Mouse (Mus musculus) thymus, adult 18-20 months (tissue): ENCODE measurements around the gene Irs2.

ENCODE experiments used
- DNase-seq, 2 experiments: peaks; one replicate each; pipeline ENCODE4 v3.0.0; 2022; ENCODE audit warnings: mixed read lengths in 2 of 2

The Irs2 gene

DNA sequence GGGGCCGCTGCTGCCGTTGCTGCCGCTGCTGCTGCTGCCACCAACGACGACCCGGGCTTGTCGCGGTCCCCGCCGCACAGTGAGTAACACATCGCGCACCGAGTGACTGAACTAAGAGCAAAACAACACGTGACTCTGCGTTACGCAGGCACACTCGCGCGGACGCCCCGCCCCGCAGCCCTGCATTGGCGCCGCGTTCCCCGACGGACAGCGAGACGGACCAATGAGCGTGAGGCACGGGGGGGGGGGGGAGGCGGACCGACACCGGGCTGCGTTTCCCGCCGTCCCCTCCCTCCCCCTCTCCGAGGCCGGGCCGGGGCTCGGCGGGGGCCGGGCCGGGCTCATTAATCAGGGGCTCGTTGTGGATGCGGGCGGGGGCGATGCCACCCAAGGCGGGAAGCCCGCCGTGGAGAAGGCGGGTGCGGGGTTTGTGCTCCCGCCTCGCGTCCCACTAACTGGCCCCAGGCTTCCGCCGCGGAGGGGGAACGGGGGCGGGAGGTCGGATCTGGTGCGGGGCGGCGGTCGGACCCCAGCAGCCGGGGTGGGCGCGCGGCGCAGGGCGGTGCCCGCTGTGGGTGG is 673 bp upstream of the Irs2 start:
- DNase-seq: peak; percentile 95 to 96

DNA sequence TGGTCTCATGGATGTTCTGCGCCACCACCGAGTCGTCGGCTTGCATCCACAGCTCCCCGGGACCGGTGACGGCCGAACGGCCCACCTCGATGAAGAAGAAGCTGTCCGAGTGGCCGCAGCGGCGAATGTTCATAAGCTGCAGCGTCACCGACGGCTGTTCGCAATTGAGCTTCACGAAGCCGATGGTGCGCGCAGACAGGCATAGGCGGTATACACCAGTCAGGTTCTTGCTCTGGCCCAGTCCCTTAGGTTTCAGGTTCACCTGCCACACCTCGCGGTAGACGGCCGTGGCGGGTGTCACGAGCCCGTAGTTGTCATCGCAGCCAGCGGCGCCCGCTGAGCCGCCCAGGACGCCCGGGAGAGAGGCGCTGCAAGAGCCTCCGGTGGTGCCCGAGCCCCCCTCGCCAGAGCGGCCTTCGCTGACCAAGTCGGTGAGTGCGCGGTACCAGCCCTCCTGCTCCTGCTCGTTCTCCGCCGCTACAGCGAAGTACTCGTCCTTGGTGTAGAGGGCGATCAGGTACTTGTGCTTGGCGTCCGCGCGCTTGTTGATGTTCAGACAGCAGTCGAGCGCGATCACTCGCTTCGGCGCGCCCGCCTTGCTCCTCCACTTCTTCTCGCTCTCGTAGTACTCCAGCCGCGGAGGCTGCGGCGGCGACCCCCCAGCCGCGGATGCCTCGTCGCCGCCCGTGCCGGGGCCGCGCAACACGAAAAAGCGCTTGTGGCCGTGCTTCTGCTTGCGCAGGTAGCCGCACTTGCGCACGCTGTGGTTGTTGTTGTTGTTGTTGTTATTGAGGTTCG is 478 bp downstream of the Irs2 start:
- DNase-seq: peak; percentile 44 to 47

DNA sequence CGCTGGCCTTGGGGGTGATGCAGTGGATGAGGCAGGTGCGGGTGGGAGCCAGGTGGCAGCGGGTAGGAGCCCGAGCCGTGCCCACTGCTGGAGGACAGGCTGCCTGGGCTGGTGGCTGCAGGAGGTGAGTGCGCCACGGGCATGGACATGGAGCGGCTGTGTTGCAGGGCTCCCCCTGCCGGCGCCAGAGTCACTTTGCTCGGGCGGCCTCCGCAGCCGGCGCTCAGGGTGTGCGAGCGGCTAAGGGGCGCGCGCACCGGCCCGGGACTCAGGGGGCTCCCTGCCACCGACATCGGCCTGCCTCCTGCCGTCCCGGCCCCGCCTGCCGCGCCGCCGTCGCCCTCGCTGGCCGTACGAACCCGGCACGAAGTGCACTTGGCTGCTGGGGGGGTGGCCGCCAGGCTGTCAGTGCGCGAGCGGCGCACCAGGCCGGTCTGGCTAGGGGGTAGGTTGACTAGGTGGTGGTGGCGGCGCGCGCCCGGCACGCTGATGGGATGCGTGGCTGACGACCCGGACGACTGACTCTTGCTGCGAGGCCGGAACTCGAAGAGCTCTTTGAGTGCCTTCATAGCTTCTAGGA is 1.2 kb downstream of the Irs2 start:
- peak; percentile 74 to 78 for DNase-seq

DNA sequence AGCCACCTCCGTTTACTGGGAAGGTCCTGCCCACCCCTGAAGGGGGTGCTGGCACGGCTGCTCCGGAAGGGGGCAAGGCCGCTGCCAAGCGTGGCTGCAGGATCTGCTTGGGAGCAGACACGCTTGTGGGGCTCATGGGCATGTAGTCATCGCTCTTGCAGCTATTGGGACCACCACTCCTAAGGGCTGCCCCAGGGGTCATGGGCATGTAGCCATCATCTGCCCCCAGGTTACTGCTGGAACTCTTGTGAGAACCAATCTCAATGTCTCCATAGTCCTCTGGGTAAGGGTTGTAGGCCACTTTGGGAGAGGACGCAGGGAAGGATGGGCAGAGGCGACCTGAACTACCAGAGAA is 2.0 kb downstream of the Irs2 start:
- DNase-seq: no peak

DNA sequence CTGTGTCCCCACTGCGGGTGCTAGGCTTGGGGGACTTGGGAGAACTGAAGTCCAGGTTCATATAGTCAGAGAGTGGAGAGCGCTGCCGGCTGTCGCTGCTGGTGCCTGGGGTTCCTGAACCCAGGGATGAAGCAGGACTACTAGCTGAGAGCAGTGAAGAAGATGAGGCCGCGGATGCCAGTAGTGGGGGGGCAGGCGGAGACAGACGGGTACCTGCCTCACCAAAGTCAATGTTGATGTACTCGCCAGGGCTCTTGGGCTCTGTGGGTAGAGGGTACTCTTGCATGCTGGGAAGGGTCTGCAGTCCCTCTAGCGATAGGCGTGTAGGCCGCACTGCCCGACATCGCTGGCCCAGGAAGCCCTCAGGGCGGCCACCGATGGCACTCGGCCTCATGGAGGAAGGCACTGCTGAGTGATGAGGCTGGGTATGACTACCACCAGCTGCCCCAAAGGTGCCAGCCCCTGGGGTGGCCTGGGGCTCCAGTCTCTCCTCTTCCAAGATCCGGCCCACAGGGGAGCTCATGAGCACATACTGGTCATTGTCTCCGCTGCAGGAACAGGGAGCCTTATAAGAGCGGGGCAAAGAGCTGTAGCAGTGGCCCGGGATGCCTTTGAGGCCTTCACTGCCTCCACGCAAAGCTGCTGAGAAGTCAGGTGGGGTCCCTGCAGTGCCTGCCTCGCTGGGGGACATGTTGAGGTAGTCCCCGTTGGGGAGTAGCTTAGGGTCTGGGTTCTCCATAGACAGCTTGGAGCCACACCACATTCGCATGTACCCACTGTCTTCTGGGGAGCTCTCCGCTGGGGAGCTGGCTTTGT is 2.6 kb downstream of the Irs2 start:
- no peak for DNase-seq

DNA sequence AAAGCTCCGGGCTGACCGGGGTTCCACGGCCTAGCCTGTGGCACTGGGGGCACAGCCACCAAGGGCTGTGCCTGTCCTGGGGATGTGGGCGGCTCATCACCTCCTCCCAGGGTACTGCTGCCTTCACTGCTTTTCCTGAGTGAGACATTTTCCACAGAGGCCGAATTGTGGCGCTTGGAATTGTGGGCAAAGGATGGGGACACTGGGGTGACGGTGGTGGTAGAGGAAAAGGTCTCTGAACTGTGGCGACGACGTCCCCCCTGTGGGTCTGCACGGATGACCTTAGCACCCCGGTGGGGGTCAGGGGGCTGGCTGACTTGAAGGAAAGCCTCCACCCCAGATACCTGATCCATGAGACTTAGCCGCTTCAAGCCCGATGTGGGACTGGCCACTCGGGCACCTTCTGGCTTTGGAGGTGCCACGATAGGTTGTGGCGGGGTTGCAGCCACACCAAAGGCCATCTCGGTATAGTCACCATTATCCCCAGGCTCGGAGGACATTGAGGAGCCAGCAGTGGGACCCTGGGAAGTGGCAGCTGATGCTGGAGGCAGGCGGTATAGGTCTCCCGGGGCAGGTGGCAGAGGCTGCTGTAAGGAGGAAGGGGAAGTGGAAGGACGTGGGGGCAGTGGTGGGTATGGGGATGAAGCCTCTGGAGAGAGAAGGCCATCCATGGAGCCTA is 3.3 kb downstream of the Irs2 start:
- DNase-seq: no peak

DNA sequence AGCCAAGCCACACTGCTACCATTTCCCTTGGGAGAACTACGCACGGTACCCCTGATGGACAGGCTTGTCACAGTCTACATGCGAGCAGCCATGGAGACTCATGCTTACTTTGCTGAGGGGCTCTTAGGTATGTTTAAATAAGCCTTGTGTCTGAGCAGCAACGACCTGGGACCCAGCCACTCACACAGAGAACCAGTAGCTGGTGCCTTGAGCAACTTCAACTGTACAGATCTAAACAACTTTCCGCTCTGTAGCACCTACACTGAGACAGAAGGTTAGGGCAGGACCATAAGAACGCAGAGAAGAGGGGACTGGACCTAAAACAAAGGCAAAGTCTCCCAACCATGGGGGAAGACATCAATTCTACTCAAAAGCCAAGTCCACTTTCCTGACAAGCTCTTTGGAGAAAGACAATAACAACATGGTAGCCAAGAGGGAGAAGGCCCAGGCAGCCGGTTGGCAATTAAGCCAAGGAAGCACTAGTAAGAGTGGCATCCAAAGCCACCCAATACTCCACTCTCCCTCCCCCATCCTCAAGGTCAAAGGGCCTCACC is 4.3 kb downstream of the Irs2 start:
- DNase-seq: no peak

DNA sequence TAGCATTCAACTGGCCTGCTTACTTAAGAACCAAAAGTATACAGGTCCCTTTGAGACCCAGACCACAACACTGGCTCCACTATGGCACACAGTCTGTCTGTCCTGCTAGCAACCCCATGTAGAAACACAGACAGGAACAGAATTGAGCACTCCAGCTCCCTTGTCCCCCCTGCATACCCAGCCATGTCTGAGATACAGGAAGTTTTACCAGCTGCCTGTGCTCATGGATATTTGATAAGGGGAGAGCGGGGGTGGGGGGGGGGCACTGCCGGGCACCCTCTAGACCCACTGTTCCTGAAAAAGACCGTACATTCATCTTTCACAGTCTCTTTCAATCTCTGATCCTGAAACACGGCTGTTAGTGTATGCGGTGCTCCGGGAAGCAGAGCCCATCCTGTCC is 5.0 kb downstream of the Irs2 start:
- DNase-seq: no peak

DNA sequence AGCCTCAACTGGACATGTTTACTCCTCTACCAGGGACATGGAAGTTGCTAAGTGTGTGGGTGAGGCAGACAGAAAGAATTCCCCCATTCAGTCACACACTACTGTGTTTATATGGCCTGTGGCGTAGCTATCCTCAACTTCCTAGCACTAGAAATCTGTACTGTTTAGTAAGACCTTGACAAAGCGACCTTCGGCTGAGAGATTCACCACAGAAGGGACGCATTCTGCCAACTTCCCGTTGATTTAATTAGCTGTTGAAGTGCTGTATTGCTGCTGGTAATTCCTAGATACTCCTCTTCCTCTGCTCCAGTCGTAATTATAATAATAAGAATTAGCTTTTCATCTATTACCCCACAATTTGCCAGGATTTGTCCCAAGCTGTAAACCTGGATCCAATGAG is 5.4 kb downstream of the Irs2 start:
- no peak for DNase-seq

DNA sequence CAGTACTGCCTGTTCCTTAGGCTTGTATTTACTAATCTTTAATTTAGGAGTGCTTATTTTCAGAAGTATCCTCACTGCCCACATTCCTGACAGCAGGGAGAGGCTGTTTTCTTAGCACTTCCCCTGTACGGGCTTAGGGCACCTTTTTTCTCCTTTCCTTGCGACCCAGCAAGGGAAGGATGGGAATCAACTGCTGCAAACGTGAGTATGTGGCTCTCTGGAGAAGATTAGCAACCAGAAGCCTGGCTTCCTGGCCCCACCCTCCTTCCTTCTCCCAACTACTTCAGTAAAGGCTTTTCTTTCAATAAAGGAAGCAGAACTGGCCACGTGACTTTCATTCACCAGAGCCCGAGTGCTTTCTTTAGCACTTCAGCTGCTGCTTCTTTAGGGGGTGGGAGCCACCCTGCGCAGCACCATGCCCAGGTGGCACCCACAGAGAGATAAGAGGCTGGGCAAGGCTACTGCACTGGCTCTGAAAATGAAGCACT is 7.2 kb downstream of the Irs2 start:
- DNase-seq: peak; percentile 42 to 58

DNA sequence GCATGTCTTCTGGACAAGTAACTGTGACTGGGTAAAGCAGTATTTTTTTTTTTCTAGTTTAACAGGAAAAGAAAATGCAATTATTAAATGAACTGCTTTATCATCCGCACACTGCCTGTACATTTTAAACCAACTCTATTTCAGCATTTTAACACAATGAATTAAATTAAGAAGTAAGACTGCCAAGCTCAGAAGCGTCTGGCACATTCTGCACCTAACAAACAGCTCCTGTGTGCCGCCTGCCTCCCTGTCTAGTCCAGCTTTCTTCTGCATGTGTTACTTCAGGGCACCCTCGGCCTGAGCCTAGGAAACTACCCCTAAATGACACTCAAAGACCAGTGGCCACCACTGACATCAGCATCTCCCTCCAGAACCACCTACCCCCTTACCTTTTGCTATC is 8.7 kb downstream of the Irs2 start:
- no peak for DNase-seq

DNA sequence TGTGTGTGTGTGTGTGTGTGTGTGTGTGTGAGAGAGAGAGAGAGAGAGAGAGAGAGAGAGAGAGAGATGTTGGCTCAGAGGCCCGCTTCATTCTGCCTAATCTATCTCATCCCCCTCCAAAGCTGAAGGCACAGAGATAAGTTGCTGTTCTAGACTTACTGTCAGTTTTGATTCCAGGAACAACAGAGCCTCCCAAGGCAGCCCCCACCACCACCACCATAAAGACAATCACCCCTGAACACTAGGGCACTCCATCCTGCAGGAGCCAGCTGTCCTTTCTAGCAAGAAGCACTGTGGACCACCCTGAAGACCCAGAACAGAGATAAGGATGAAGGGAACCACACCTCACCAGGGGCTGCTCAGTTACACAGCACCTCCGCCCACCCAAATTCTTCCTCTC is 12.0 kb downstream of the Irs2 start:
- DNase-seq: no peak

DNA sequence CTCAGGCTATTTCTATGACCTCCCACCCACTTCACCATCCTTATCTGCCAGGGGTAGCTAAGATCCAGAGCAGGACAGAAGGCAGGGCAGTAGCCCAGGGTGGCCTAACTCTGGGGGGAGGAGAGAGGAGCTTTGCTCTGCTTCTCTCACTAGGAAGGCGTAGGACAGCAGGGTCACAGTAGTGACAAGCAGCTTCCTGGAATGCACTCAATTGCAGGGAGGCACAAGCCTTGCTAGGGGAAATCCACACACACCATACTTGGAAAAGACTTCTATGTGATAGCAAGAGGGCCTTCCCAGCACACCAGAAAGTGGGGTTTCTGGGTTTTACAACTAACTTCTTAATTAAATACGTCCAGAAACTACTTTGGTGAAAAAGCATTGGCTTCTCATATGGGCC is 12.5 kb downstream of the Irs2 start:
- no peak for DNase-seq

DNA sequence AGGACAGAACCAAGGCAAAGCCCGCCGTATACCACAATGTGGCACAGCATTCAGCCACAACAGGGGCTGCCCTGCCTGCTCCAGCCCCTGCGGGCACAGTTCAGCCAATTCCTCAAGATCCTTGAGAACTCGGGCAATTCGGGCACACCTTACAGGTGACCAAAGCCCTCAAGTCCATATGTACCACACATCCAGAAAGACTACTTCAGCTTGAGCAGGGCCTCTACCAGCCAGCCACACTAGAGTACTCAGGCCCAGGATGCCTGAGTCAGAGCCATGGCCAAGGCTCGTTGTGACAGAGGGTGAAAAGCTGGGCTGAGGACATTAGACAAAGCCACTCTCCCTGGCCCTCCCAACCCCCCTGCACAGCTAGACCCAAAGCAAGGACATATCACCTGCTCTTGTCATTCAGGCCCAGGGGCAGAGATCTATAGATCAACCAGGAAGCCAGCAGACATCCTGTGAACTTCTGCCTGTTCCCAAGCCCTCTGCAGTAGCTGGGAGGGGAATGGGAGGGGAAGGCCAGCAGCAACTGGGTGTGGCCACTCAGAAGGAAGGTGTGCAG is 13.8 kb downstream of the Irs2 start:
- DNase-seq: no peak

DNA sequence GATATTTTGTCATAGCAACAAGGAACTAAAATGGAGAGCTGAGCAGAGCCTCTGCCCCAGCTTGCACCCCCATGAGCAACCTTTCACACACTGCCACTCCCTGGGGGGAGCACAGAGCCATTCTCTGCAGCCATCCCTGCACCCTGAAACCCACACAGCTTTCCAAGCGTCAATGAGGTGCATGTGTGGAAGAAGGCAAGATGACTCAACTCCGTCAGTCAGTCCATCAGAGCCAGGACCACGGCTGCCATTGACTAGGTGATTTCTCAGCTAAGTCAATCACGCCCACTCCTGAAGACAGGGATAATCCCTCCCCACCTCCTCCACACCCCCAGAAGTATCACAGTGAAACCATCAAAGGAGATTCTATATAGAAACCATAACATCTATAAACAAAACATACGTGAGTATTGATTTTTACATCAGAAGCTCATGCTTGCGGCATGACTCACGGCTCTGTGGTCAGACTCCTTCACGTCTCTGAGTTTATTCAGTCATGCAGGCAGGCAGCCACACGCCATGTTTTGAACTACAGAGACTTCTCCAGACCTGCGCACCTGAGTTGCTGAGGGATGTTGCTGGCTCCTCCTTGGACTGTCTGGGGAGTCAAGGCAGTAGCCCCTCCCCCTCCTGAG is 14.6 kb downstream of the Irs2 start:
- DNase-seq: no peak

DNA sequence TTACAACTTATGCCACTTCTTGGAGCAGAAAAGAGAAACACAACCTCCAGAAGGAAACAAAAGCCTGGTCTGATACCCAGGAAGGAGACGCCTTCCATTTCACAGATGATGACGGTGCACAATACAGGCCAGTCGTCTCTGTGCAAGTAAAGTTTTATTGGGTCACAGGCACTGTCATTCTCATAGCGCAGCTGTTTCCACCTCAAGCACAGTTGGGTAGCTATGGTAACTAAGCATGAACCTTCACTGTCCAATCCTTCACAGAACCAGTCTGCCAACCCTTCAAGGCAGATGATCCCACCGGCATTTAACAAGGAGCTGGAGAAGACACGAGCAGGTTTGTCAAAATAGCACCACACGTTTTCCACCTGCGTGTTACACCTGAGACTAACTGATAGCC is 16.2 kb downstream of the Irs2 start:
- DNase-seq: no peak

DNA sequence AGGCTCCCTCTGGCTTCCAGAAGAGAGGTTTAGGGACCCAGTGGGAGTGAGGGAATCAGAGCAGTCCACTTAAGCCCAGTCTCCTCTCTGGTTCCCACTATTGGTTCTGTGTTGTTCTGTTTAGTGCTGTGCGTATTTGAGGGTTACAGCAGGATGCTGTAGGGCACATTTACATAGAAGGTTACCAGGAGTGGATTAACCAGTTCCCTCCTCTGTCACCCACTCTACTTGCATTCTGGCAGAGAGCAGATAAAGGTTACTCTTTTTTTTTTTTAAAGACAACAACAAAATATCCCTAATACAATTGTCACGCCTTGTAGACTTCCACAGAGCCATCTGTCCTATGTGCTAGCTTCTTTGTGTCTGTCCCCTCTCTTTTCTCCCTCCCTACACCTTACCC is 16.9 kb downstream of the Irs2 start:
- DNase-seq: no peak

DNA sequence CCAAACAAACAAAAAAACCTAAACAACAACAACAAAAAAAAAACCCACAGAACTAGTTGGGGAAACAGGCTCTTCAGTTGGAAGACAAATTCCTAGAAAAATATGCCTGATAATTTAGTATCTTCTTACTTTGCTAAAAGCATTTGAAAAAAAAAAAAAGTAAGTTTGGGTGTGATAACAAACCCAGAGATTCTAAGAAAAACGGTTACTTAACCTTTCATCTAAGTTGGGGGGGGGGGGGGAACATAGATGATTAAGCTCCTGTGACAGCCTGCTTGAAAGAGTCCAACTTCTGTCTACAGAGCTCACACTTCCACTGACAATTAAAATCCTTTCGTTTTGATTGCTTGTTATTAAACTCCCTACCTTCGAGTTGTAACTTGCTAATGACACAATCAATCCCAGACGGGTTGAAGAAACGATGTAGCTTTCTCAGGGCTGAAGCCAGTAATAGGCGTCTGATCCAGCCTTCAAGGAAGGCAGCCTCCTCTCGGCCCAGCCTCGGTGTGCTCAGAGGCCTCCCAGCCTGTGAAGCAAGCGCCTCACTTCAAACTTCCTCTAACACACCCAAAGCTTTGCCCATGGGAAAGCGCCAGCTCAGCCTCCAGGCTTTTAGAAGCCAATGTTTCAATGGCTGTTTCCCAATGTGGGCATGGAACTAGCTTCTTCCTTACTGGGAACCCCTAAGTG is 17.7 kb downstream of the Irs2 start:
- DNase-seq: no peak

DNA sequence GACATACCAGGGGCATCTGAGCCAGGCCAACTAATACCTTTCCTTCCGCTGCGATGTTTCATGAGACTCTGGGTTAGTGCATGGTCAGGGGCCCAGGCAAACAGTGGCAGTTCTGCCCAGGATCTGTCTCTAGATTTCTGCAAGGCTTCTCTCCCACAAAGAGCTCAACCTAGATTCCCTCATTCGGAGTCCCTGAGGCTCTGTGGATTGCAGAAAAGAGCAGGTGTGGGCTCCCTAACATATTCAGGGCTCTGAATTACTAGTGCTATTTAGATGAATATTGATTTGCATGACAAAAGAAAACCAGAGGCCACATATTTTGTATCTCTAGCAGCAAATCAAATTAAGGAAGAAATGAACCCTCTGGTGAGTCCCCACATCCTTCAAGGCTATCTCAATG is 18.3 kb downstream of the Irs2 start:
- DNase-seq: no peak

DNA sequence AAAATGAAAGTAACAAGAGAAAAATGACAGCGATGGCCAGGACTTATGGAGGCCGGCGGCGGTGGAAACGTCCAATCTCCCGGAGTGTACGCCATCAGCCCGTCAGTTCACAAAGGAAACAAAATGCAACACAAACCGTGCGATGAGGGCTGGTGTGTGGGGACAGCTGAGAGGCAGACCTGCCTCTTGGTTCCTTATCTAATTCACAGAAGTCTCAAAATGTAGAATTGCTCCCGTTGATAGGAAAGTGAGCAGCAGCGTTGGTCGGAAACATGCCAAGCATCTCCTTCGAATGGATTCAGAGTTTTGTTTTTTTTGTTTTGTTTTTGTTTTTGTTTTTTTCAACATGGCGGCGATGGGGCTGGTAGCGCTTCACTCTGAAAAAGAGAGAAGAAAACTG is 21.6 kb downstream of the Irs2 start:
- no peak for DNase-seq

DNA sequence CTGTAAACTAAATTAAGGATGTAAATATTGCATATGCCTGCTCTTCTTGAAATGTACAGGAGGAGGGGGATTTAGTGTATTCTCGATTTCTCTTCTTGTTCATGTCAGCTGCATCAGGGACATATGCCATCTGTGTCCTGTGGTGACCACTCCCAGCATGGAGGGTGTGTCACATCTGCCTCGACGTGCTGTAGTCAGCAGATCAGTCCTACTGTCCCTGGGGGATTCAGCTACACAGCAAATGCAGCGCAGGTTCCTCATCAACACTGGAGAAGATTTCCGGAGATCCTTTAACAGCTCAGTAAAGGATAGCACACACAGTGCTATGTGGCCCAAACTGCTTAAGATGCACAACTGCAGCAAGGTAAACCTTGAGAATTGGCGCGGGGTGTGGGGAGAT is 23.2 kb downstream of the Irs2 start:
- DNase-seq: no peak
